Mouse (Mus musculus): ENCODE results near the gene Glis3. TPM values are rescaled to one million over a fixed set of nuclear protein-coding genes. Genes with fewer than 3 reads are reported as not detected.

Gene Glis3
- polyA plus RNA-seq, 1 experiment = 1.9 TPM

DNA sequence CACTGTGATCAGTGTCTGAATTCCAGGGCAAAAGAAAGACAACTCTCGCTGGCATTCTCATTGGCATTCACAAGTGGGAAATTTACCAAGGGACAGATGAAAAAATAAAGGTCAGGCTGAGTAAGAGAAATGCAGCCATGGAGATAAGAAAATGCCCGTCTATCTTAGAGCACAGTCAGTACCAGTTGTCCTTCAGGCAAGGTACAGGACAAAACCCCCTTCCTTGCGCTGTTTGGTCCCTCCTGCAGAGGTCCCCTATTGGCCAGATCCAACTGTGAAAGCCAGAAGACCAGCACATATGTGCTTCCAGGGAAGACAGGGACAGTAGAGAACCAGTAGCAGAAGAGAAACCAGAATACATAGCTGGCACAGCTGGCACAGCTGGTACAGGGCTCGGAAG lies 79.0 kb downstream of the Glis3 start:
- DNase-seq (ENCODE audit: extremely low spot score in 1 of 2, low spot score in 1 of 2) = no peak

DNA sequence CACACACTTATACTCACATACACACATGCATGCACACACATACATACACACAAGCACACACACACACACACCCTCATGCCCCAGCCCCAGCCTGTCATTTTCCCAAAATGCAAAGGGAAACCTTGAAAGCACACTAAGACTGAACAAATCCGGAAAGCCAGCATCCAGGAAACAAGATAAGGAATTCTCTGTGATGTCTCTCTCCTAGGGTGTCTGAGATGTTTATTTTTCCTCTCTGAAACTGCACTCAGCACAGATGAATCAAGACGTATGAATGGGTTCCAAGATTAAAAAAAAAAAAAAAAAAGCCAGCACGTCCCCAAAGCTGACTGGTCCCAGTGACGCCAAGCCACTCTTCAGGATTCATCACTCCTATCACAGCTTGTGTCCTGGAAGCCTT lies 85.7 kb downstream of the Glis3 start:
- DNase-seq (ENCODE audit: extremely low spot score in 1 of 2, low spot score in 1 of 2) = no peak

DNA sequence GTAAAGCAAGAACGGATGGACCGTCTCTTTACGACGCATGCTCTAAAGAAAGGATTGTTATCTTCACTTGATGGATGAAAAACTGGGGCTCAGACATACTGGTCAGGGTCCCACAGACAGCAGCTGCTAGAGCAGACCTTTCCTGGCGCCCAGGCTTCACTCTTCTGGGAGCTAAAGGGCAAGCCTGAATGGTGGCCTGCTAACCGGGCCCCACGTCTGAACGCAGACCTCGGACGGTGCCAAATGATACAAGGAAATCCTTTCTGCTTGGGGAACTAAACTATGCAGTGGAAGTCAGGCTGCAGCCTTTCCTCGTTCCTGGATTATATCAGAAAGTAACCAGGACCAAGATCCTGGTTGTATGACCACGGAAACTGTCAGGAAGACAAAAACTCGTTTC lies 86.9 kb downstream of the Glis3 start:
- DNase-seq (ENCODE audit: extremely low spot score in 1 of 2, low spot score in 1 of 2) = no peak

DNA sequence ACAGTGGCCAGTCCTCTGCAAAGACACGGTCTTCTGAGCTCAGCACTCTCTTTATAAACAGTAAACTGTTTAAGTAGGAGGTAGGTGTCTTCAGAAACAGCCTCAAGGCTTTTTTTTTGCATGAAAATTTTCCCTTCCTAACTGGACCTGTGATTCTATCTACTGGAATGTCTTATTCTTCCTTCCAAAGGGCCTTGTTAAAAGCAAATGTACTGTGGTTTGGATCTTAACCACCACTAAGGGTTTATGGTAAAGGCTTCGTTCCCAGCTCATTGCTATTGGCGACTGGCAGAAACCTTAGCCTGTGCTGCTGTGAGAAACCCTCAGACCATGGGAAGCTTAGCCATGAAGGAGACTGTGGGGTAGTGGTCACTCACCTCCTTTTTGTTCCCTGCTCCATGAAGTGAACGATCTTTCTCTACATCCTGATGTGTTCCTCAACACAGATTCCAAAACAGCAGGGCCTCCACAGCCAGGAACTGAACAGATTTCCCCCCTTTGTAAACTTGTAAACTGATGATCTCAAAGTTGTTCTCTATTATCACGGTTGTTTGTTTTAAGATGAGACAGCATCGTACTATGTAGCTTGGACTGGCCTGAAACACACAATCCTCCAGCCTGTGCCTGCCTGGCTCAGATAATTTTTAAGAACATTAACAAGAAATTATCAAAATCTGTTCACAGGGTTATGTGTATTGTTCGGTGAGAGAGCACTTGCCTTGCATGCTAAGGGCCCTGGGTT lies 88.0 kb downstream of the Glis3 start:
- DNase-seq (ENCODE audit: extremely low spot score in 1 of 2, low spot score in 1 of 2) = no peak

DNA sequence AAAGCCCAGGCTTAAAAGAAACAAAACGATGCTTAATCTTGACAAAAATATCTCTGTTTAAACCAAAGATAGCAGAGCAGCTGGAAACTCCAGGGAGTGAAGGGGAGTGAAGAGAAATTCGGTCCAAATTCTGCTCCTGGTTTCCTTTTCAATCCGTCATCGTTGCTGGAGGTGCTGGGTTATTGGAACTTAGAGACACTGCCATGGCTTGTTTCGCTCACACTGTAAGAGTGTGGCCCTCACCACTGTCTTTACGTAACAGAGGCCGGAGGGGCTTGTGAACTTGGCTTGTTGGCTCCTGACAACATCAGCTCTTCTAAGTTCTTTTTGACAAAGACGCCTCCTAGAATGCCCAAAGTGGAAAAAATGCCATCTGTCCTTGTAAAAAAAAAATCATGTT lies 99.4 kb downstream of the Glis3 start:
- peak; percentile 43 to 60 for DNase-seq (ENCODE audit: extremely low spot score in 1 of 2, low spot score in 1 of 2)

DNA sequence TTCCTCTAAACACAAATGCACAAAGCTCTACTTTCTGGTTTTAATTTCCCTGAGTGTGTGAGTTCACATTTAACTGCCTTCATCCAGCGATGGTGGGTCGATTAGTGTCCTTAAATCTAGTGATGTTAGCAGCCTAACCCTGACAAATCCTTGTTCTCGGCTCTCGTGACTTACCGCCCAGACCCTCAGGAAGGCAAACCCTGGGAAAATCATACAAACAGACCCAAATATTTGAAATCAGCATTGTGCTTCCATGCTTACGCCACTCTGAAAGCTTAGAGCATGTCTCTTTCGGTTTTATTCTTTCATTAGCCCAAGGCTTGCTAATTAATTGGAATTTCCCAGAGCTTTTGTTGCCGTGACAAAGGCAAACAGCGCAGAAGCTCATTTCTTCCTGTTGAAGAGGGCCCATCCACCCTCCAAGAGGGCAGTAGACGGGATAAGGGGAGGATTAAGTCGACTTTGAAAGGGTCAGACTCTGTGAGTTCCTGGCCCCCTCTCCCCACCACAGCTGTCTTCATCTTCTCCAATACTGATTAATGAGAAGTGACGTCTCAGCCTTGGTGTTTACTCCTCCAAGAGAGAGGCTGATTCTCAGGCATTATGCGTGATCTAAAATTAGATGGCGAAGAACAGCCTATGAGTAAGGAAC lies 100.0 kb downstream of the Glis3 start:
- DNase-seq (ENCODE audit: extremely low spot score in 1 of 2, low spot score in 1 of 2) = no peak

DNA sequence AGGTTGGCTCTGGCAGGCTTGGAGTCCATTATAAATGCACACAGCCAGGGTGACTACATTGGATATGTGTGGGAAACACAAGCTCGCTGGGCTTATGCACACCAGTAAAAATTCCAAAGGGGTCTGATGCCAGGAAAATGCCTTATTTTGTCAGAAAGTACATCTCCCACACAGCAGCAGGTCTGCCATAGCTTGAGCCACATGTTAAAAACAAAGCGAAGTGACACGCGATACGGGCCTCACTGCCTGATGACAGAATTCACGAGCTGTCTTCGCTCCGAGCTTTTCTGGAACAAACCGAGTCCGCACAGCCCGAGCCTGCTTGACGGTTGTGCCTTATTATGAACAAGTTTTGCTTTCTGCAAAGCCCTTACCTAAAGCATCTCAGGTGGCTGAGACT lies 102.9 kb downstream of the Glis3 start:
- no peak for DNase-seq (ENCODE audit: extremely low spot score in 1 of 2, low spot score in 1 of 2)

DNA sequence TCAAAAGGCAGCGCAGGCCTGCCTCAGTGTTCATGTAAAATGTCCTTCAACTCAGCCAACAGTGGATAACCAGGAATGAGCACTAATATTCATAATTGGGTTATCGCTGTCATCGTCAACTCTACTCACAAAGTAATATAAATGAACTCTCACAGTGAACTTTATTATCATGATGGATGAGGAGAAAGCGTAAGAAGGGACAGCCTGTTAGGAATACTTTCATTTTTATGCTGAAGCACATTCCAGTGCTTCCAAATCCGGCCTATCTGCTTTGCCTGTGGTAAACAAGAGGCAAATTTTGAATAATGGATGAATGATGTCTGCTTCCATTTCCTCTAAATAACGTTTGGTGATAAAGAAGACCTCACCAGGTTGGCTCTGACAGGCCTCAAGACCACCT lies 103.3 kb downstream of the Glis3 start:
- DNase-seq (ENCODE audit: extremely low spot score in 1 of 2, low spot score in 1 of 2) = no peak

DNA sequence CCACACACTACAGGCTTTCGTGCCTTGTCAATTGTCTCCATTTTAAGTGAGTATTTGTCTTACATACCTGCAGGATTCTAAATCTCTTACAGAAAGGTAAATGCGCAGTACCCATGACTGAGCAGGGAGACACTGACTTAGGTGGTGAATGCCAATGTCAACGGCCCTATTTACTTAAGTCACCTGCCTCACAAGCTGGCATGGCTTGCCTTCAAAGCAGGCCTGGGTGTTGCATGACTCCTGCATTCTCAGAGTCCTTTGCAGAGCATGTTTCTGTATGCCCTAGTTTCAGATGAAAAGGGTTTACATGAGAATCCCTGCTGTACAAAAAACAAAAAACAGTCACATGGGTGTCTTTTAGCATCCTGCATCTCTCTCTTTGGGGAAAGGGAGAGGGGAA lies 106.2 kb downstream of the Glis3 start:
- DNase-seq (ENCODE audit: extremely low spot score in 1 of 2, low spot score in 1 of 2) = no peak

DNA sequence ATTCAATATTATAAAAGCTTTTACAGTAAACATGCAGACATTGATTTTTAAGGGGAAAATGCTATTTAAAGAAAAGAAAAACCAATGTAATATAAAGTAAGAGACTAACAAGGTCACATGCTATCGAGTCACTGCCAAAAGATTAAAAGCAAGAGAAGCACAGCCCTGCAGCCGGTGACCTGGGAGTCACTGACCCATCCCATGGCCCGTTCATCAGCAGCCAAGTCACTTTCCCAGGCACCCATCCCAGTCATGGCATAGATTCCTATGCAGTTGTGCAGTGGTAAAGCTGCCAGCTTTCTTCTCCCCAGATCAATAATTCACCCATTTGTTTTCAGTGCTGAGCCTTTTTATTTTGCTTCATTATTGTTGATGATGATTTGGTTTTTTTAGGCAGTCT lies 110.0 kb downstream of the Glis3 start:
- no peak for DNase-seq (ENCODE audit: extremely low spot score in 1 of 2, low spot score in 1 of 2)

DNA sequence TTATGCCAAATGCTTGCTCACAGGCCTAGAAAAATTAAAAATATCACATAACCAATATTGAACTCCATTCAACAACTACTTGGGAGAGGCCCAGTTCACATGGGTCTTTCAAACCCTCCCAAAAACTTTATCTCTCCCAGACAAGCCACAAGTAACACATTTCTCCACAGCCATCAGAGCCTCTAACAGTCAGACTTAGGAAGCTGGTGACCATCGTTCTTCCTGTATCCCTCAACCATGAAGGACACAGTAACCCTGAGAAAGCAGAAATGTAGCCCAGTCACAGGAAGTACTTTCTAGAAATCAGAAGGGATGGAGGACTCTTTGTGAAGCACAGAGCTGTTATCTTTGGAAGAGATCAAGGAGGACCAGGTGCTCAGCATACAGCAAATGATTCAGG lies 112.8 kb downstream of the Glis3 start:
- DNase-seq (ENCODE audit: extremely low spot score in 1 of 2, low spot score in 1 of 2) = no peak

DNA sequence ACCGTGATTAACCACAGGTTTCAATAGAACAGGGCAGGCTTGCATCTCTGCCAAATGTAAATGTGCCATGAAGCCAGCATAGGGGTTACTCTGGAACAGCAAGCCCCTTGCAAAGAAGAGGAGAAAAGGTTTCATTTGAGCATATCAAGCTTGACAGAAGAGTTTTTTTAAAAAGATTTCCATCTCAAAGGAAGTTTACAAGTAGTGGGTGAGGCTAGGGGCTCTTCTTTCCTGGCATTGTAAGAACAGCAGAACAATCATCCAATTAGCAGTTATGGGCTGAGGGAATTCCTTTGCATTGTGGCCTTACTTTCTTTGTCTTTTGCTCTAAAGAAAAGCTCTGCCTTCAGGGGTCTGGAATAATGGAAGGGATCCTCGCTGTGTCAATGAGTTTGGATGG lies 113.3 kb downstream of the Glis3 start:
- DNase-seq (ENCODE audit: extremely low spot score in 1 of 2, low spot score in 1 of 2) = no peak

DNA sequence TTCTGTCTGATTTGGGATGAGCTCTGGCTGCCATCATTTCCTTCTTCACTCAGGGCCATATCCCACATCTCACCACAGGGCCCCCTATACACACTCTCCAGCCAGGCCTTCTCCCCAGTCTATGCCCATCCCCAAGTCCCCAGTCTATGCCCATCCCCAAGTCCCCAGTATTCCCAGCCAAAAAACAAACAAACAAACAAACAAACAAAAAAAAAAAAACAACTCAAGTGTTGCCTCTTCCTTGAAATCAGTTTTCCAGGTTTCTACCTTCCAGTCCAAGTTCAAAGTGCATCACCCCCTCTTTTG lies 118.2 kb downstream of the Glis3 start:
- no peak for DNase-seq (ENCODE audit: extremely low spot score in 1 of 2, low spot score in 1 of 2)

DNA sequence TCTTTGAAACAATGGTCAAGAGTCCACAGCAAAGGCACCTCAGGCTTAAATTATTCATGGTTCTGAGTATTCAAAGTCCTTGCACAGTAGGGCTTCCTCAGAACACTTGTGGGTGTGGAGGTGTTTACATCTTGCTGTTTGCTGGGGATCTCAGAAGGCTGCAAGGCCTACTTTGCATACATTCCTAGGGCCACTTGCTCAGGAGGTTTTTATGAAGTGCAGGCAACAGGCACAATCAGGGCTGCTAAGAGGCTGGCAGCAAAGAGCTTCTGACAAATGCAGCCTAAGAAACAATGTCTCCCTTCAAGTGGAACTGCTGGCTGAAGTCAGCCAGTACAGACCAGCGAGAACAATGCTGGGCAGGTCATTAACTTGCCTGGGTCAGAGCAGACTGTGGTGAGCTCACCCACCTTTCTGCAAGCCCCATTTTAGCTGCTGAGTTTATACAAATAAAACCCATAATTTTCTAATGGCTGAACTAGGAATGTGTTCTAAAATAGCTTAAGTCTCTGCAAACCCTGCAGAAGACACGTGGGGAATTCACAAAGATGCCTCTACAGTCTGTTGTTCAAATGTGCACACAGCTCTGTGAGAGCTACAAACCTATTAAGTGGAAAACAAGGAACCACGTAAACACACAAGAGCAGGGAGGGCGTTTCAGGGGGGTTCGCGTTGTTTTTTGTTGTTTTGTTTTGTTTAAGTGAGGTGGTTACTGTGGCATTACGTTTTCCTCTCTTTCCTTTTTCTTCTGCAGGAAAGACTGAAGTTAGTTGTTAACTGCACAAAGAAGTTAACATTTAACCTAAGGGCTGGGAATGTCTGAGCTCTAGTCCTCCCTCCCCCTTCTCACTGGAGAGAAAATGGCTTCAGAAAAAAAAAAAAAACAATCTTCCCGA lies 118.8 kb downstream of the Glis3 start:
- no peak for DNase-seq (ENCODE audit: extremely low spot score in 1 of 2, low spot score in 1 of 2)

DNA sequence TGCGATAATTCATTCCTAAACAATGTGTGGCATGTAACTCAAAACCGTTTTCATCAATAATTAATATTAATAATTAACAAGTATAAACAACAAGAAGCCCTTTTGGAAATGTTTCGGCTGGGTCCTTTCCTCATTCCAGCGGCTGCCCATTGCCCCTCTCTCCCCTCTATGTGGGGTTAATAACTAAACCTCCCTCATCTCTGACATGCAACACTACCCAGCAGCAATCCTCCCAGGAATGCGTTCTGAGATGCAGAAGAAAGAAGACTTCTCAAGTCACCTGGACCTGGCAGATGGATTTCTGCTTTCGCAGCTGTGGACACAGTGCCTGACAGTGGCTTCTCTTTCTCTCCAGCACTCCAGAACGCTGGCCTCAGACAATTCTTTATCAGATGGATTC lies 120.0 kb downstream of the Glis3 start:
- no peak for DNase-seq (ENCODE audit: extremely low spot score in 1 of 2, low spot score in 1 of 2)

DNA sequence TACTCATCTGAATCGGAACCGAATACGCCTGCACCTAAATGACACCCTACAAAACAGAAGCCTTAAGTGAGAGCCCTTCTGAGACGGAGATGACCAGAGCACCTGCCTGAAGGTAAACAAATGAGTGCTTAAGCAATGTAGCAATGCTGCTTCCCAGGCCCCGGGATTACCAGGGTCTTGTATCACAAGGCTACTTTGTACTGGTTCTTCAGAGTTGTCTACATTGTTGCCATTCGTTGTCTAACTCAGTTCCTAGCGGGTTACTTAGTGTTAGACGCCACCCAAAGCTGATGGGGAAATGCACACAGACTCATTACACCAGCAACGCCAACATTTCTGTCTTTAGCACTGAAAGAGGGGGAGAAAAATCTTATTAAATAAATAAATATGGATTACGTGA lies 120.5 kb downstream of the Glis3 start:
- DNase-seq (ENCODE audit: extremely low spot score in 1 of 2, low spot score in 1 of 2) = no peak

DNA sequence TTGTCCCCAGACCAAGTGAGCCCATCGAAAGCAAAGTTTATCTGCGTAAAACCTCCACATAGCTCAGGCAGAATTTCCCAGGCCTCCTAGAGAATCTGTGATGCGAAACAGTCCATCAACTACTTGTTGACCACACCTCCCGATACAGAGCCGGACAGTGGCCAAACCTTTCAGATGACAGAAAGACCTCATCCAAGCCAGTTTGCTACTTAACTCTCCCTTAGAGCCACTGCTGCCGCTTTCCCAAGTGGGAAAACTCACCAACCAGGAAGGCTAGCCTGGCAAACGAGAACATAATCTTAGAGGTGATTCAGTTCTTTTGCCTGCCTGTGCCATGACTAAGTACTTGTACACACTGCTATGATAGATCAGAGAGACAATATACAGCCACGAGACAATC lies 121.2 kb downstream of the Glis3 start:
- no peak for DNase-seq (ENCODE audit: extremely low spot score in 1 of 2, low spot score in 1 of 2)

DNA sequence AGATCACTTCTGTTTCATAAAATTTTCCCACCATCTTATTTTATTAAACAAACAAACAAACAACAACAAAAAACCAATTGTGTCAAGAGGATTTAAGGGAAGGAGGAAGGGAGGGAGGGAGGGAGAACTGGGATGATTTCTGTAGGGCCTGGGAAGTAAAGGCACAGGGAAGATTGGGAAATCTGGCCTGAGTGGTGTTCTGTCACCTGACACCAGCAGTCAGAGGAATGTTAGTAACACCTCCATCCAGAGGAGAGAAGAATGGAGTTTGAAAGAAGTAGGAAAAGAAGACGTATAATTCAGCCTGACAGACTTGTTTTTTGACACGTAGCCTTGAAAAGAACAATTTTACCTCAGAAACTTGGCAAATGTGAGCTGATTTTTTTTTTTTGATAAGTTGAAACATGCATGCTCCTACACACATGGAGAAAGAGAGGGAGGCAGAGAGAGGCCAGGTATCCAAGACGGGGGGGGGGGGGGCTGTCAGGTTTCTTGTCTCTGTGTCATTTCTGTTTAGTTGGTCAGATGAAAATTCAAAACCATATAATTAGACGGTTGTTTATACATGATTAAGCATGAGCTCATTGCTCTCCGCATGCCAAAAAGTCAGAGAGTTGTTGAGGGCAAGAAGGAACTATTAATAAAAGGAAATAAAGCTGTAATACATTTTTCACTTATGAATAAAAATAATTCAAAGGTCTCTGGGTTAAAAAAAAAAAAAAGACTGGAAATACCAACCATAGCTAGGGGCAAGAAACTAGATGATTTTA lies 122.1 kb downstream of the Glis3 start:
- no peak for DNase-seq (ENCODE audit: extremely low spot score in 1 of 2, low spot score in 1 of 2)

DNA sequence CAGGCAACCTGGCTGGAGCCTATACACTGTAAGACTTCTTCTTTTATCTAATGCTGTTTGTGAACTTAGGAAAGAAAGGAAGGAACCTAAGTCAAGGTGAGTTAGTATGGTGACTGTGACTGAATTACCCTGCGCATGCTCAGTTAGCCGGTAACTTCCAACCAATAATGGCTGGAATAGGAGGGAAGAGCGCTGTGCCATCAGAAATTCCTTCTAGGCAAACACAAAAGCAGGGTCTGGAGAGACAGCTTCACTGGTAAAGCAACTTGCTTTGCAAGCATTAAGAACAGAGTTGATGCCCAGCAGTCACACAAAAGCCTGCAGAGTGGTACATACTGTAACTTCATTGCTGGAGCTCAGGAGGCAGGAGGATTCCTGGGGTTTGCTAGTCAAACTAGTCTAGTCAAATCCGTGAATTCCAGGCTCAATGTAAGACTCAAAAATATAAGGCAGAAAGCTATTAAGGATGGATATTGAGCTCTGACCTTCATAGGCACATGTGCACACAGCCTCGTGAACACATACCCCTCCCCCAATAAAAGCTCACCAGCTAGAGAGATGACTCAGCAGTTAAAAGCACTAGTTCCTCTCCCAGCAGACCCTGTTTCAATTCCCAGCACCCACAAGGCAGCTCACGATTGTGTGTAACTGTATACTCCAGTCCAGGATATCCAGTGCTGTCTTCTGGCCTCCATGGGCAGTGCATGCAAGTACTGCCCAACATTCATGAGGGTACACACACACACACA lies 124.5 kb downstream of the Glis3 start:
- DNase-seq (ENCODE audit: extremely low spot score in 1 of 2, low spot score in 1 of 2) = no peak

DNA sequence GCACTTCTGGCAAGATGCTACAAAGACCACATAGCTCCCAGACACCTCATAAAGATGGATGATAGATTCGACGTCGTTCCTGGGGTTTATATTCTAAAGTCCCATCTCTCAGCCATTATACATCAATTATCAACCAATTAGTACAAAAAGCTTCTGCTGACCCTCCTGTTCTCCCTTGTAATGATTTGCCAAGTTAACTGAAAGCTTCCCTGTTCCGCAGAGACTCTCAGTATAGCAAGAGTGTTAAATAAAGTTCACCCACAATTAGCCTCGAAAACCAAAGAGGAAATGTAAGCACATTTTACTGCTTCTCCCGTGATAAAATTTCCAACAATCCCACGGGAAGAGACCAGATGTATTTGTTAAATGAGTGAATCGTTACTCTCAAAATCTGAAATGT lies 129.3 kb downstream of the Glis3 start:
- no peak for DNase-seq (ENCODE audit: extremely low spot score in 1 of 2, low spot score in 1 of 2)

Measured in frontal cortex, adult 2 months (tissue).